Mouse (Mus musculus) midbrain, embryonic 16.5 days (tissue): ENCODE results near the gene Camkmt. TPM values are rescaled to one million over a fixed set of nuclear protein-coding genes. Genes with fewer than 3 reads are reported as not detected.

Experiments used
- ATAC-seq: fragments of 200-750 bp; cut with Nextera tagmentation; 2 replicates; pipeline ENCODE4 v1.8.0; 2017; ENCODE audit warnings: moderate TSS enrichment
- H3K27ac ChIP-seq: fragments of 300-500 bp; sonication (generic); 2 replicates; pipeline ENCODE4 v1.5.1; 2014; ENCODE audit warnings: mild to moderate bottlenecking, low read length, mixed read lengths
- H3K27me3 ChIP-seq: fragments of 300-500 bp; sonication (generic); 2 replicates; pipeline ENCODE4 v1.6.1; 2014; ENCODE audit warnings: low read depth, low read length, mixed read lengths; ENCODE audit not compliant: control insufficient read depth, insufficient read depth
- H3K36me3 ChIP-seq: fragments of 300-500 bp; sonication (generic); 2 replicates; pipeline ENCODE4 v1.6.1; 2014; ENCODE audit warnings: mild to moderate bottlenecking, low read length, moderate library complexity, mixed read lengths; ENCODE audit not compliant: control insufficient read depth, insufficient read depth
- H3K4me1 ChIP-seq: fragments of 300-500 bp; sonication (generic); 2 replicates; pipeline ENCODE4 v1.6.1; 2014; ENCODE audit warnings: mild to moderate bottlenecking, low read length, mixed read lengths; ENCODE audit not compliant: control insufficient read depth, insufficient read depth
- H3K4me2 ChIP-seq: fragments of 300-500 bp; sonication (generic); 2 replicates; pipeline ENCODE4 v1.6.1; 2014; ENCODE audit warnings: mild to moderate bottlenecking, low read length, mixed read lengths
- H3K4me3 ChIP-seq: fragments of 300-500 bp; sonication (generic); 2 replicates; pipeline ENCODE4 v1.5.1; 2014; ENCODE audit warnings: low read depth, mild to moderate bottlenecking, low read length, moderate library complexity, mixed read lengths
- H3K9ac ChIP-seq: fragments of 300-500 bp; sonication (generic); 2 replicates; pipeline ENCODE4 v1.6.1; 2014; ENCODE audit warnings: low read depth, low read length, mixed read lengths
- H3K9me3 ChIP-seq: fragments of 300-500 bp; sonication (generic); replicated peaks from 2 replicates; pipeline ENCODE4 v1.6.1; 2014; ENCODE audit warnings: mild to moderate bottlenecking, low read length, mixed read lengths; ENCODE audit not compliant: control insufficient read depth, poor library complexity, severe bottlenecking
- WGBS: fragments of 180-500 bp; shearing (Covaris S2); extraction: QIAGEN DNeasy Blood & Tissue Kit; methylation state at CpG from one replicate; pipeline ENCODE4 v1.1.7; 2014; 5-methylcytosine and 5-hydroxymethylcytosine counted together
- polyA plus RNA-seq: library from polyadenylated mRNA; unstranded; fragments of >200 nt; fragmentation: Nextera tagmentation; extraction: Ambion mirVana; gene quantifications from 2 replicates; pipeline ENCODE4 v1.2.1, GENCODE M21; 2015

The Camkmt gene
- polyA plus RNA-seq, 1 experiment from 2014 or later = 23.2 TPM

GRCm38 (mm10) chr17:85100232-85100631, 9.9 kb downstream of the Camkmt start:
- H3K9ac ChIP-seq = no peak overlapping the region
- H3K4me3 ChIP-seq = no peak overlapping the region
- H3K9me3 ChIP-seq = peaks cover 7% of the 10 kb centered on the region
- H3K36me3 ChIP-seq = peaks cover 23% of the 10 kb centered on the region
- no peak overlapping the region for H3K4me2 ChIP-seq
- WGBS = 94% methylated on average over 3 of the region's 3 CpGs
- no peaks in the 10 kb centered on the region for H3K4me1 ChIP-seq
- H3K27me3 ChIP-seq = no peaks in the 10 kb centered on the region
- ATAC-seq = no peak
- H3K27ac ChIP-seq = no peak overlapping the region

- no peak overlapping the region for H3K4me2 ChIP-seq
- peaks cover 23% of the 10 kb centered on the region for H3K36me3 ChIP-seq
- H3K27me3 ChIP-seq = no peaks in the 10 kb centered on the region
- no peak overlapping the region for H3K27ac ChIP-seq
- 58% methylated on average over 7 of the region's 7 CpGs for WGBS
- no peak overlapping the region for H3K4me3 ChIP-seq
- no peak for ATAC-seq
- H3K9me3 ChIP-seq = peaks cover 7% of the 10 kb centered on the region
- no peak overlapping the region for H3K9ac ChIP-seq
- H3K4me1 ChIP-seq = no peaks in the 10 kb centered on the region
Measured at GRCm38 (mm10) chr17:85101751-85102150, 11.4 kb downstream of the Camkmt start.

GRCm38 (mm10) chr17:85103310-85103709, 13.0 kb downstream of the Camkmt start:
- Histone ChIP-seq H3K4me1 (no peaks in the 10 kb centered on the region), H3K4me2 (no peak overlapping the region), H3K36me3 (peaks cover 10% of the 10 kb centered on the region), H3K27me3 (no peaks in the 10 kb centered on the region), H3K9ac (no peak overlapping the region), H3K9me3 (no peaks in the 10 kb centered on the region), H3K27ac (no peak overlapping the region), H3K4me3 (no peak overlapping the region)
- whole genome bisulfite sequencing = 56% methylated on average over 2 of the region's 2 CpGs
- no peak for ATAC-seq

- Histone ChIP-seq H3K4me3 (no peak overlapping the region), H3K27me3 (no peaks in the 10 kb centered on the region), H3K4me1 (no peaks in the 10 kb centered on the region), H3K27ac (no peak overlapping the region), H3K9me3 (no peaks in the 10 kb centered on the region), H3K9ac (no peak overlapping the region), H3K4me2 (no peak overlapping the region), H3K36me3 (no peaks in the 10 kb centered on the region)
- no peak for ATAC-seq
- 97% methylated on average over 1 of the region's 1 CpGs for WGBS
Measured at GRCm38 (mm10) chr17:85110640-85111039, 20.3 kb downstream of the Camkmt start.

GRCm38 (mm10) chr17:85113441-85113840, 23.1 kb downstream of the Camkmt start:
- no peak for ATAC-seq
- WGBS = 79% methylated on average over 8 of the region's 8 CpGs
- Histone ChIP-seq H3K27ac (no peak overlapping the region), H3K4me2 (no peak overlapping the region), H3K9ac (no peak overlapping the region), H3K4me1 (no peaks in the 10 kb centered on the region), H3K4me3 (no peak overlapping the region), H3K27me3 (no peaks in the 10 kb centered on the region), H3K36me3 (no peaks in the 10 kb centered on the region), H3K9me3 (no peaks in the 10 kb centered on the region)

GRCm38 (mm10) chr17:85116643-85117042, 26.3 kb downstream of the Camkmt start:
- no peak for ATAC-seq
- Histone ChIP-seq H3K27ac (no peak overlapping the region), H3K36me3 (no peaks in the 10 kb centered on the region), H3K4me3 (no peak overlapping the region), H3K4me1 (no peaks in the 10 kb centered on the region), H3K27me3 (no peaks in the 10 kb centered on the region), H3K9ac (no peak overlapping the region), H3K9me3 (no peaks in the 10 kb centered on the region), H3K4me2 (no peak overlapping the region)
- WGBS = 28% methylated on average over 4 of the region's 4 CpGs

- no peaks in the 10 kb centered on the region for H3K36me3 ChIP-seq
- WGBS = 97% methylated on average over 1 of the region's 1 CpGs
- no peaks in the 10 kb centered on the region for H3K9me3 ChIP-seq
- H3K4me1 ChIP-seq = no peaks in the 10 kb centered on the region
- no peak for ATAC-seq
- H3K9ac ChIP-seq = no peak overlapping the region
- H3K27ac ChIP-seq = no peak overlapping the region
- no peak overlapping the region for H3K4me2 ChIP-seq
- no peaks in the 10 kb centered on the region for H3K27me3 ChIP-seq
- no peak overlapping the region for H3K4me3 ChIP-seq
Measured at GRCm38 (mm10) chr17:85138393-85138792, 48.0 kb downstream of the Camkmt start.

GRCm38 (mm10) chr17:85141621-85142020, 51.3 kb downstream of the Camkmt start:
- Histone ChIP-seq H3K4me3 (no peak overlapping the region), H3K27ac (no peak overlapping the region), H3K4me1 (no peaks in the 10 kb centered on the region), H3K9ac (no peak overlapping the region), H3K27me3 (no peaks in the 10 kb centered on the region), H3K4me2 (no peak overlapping the region), H3K36me3 (no peaks in the 10 kb centered on the region), H3K9me3 (no peaks in the 10 kb centered on the region)
- ATAC-seq = no peak
- 81% methylated on average over 3 of the region's 3 CpGs for WGBS

- no peak for ATAC-seq
- no peaks in the 10 kb centered on the region for H3K27me3 ChIP-seq
- H3K36me3 ChIP-seq = no peaks in the 10 kb centered on the region
- no peak overlapping the region for H3K27ac ChIP-seq
- no peaks in the 10 kb centered on the region for H3K9me3 ChIP-seq
- no peaks in the 10 kb centered on the region for H3K4me1 ChIP-seq
- WGBS = 19% methylated on average over 5 of the region's 5 CpGs
- H3K9ac ChIP-seq = no peak overlapping the region
- H3K4me3 ChIP-seq = no peak overlapping the region
- no peak overlapping the region for H3K4me2 ChIP-seq
Measured at GRCm38 (mm10) chr17:85142495-85143111, 52.3 kb downstream of the Camkmt start.
